Mouse (Mus musculus) spleen, adult 12 weeks (tissue): ENCODE measurements around the gene Emilin1.

Source experiments
- DNase-seq: peaks from one replicate; pipeline ENCODE4 v3.0.0; 2022; ENCODE audit warnings: low spot score

Gene Emilin1

DNA sequence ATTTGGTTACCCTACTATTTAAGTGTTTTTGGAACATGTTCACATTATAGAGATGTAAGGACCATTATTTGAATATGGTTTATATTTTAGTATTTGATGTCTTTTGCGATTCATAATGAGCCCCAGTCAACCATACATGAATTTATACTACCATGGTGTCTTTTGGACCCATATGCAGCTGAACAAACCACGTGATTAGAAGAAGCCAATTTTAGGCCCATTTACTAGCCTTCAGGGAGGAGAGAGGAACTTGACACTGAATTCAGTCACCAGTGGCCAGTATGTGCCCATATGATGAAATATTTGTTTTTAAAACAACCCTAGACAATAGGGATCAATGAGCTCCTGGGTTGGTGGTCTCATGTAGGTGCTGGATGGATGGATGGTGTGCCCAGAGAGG lies 47.6 kb downstream of the Emilin1 start:
- no peak for DNase-seq

DNA sequence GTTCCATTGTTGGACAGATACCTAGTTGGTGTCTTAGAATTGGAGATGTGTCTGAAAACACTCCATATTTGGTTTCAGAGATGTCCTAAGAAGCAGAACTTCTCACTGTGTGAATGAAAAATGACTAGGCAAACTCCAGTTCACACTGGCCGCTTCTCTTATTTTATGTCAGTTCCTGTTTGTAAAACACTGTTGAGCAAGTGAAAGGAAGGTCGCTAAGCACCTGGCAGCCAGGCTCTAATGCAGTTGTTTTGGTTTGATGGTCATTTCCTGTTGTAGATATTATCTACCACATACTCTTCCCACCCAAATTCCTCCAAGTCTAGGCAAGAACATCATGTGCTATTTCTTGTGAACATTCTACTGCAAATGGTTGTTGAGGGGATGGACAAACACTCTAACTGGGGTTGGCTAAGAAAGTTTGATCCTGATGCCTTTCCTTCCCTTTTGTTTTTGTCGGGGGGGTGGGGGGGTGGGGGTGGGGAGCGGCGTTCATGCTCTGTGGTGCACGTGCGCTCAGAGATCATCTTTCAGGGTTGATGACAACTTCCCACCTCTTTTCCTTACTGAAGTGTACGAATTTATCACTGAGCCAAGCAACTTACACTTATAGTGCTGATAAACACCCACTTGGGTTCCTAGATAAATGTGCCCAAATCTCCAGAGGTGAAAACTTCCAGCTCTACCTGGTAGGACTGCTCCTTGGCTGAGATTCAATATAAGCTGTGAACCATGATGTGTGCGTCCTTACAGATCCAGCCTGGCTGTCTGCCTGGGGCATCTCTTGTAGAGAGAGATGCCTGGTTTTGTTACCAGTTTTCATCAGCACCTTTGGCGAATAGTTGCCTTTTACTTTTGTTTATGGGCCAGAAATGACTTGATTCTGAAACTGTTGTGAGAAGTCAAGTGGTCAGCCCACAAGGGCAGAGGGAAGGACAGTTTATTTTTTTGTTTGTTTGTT lies 48.6 kb downstream of the Emilin1 start:
- no peak for DNase-seq

GRCm38 (mm10) chr5:30963916-30964315 lies 50.7 kb downstream of the Emilin1 start:
- no peak for DNase-seq

GRCm38 (mm10) chr5:30966189-30966588 lies 53.0 kb downstream of the Emilin1 start:
- DNase-seq = no peak

- no peak for DNase-seq
Observed at GRCm38 (mm10) chr5:30968416-30968815, 55.2 kb downstream of the Emilin1 start, which contains the start of gene Tcf23. Tcf23 (plus strand) TSS chr5:30968662.

DNA sequence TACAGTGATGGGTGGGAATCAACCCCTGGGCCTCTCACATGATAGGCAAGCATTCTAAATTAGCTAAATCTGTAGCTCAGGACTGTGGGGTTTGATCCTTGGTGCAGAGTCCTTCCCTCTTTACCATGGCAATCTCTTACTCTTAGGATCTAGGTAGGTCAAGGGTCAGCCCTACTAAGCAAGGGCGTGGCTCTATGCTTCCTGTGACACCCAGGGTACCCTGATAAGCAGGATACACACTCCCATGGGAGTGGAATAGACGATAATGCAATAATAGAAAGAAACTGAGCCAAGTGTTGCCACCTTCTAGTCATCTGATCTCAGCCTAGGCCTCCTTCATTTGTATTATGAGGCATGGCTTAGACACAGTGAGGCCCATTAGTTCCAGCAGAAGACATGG lies 56.2 kb downstream of the Emilin1 start:
- no peak for DNase-seq
